Mouse (Mus musculus): ENCODE measurements at regions not wholly inside any gene's neighbourhood (a gene's known extent, or its start where the extent isn't known, plus 50 kb on each side); places are given as distances from the start of the nearest gene placed in this dataset.

- no peak for DNase-seq (ENCODE audit: low spot score in 2 of 2)
Observed at GRCm38 (mm10) chr15:40387746-40388145, 253.6 kb downstream of the 9330182O14Rik start.

- no peak for DNase-seq (ENCODE audit: low spot score in 2 of 2)
Observed at GRCm38 (mm10) chr15:40388806-40389205, 254.6 kb downstream of the 9330182O14Rik start.

GRCm38 (mm10) chr15:40435156-40435555, 301.0 kb downstream of the 9330182O14Rik start:
- DNase-seq (ENCODE audit: low spot score in 2 of 2), result no peak

- DNase-seq (ENCODE audit: low spot score in 2 of 2), result no peak
Observed at GRCm38 (mm10) chr15:40436688-40437087, 302.5 kb downstream of the 9330182O14Rik start.

GRCm38 (mm10) chr15:40439827-40440226, 305.7 kb downstream of the 9330182O14Rik start:
- no peak for DNase-seq (ENCODE audit: low spot score in 2 of 2)

- DNase-seq (ENCODE audit: low spot score in 2 of 2), result no peak
Observed at GRCm38 (mm10) chr15:40448623-40449022, 314.5 kb downstream of the 9330182O14Rik start.

GRCm38 (mm10) chr15:40453235-40453634, 319.1 kb downstream of the 9330182O14Rik start:
- no peak for DNase-seq (ENCODE audit: low spot score in 2 of 2)

- no peak for DNase-seq (ENCODE audit: low spot score in 2 of 2)
Observed at GRCm38 (mm10) chr15:40475659-40476355, 341.6 kb downstream of the 9330182O14Rik start.

GRCm38 (mm10) chr15:40480386-40480785, 346.2 kb downstream of the 9330182O14Rik start:
- DNase-seq (ENCODE audit: low spot score in 2 of 2), result no peak

- DNase-seq (ENCODE audit: low spot score in 2 of 2), result no peak
Observed at GRCm38 (mm10) chr15:40481239-40481638, 347.1 kb downstream of the 9330182O14Rik start.

GRCm38 (mm10) chr15:40485997-40486396, 351.8 kb downstream of the 9330182O14Rik start:
- DNase-seq (ENCODE audit: low spot score in 2 of 2), result no peak

- no peak for DNase-seq (ENCODE audit: low spot score in 2 of 2)
Observed at GRCm38 (mm10) chr15:40501180-40502125, 367.3 kb downstream of the 9330182O14Rik start.

GRCm38 (mm10) chr15:40510826-40511225, 376.7 kb downstream of the 9330182O14Rik start:
- DNase-seq (ENCODE audit: low spot score in 2 of 2), result no peak

- no peak for DNase-seq (ENCODE audit: low spot score in 2 of 2)
Observed at GRCm38 (mm10) chr15:40524350-40524749, 390.2 kb downstream of the 9330182O14Rik start.

GRCm38 (mm10) chr15:40533451-40533873, 399.3 kb downstream of the 9330182O14Rik start:
- peak in 1 of 2 experiments; percentile 5 for DNase-seq (ENCODE audit: low spot score in 2 of 2)

GRCm38 (mm10) chr15:40561661-40562060, 427.5 kb downstream of the 9330182O14Rik start:
- DNase-seq (ENCODE audit: low spot score in 2 of 2), result peak in 1 of 2 experiments; percentile 7

GRCm38 (mm10) chr15:40565716-40566115, 431.6 kb downstream of the 9330182O14Rik start:
- no peak for DNase-seq (ENCODE audit: low spot score in 2 of 2)

GRCm38 (mm10) chr15:40566481-40566880, 432.3 kb downstream of the 9330182O14Rik start:
- no peak for DNase-seq (ENCODE audit: low spot score in 2 of 2)

- DNase-seq (ENCODE audit: low spot score in 2 of 2), result no peak
Observed at GRCm38 (mm10) chr15:40568701-40569100, 434.5 kb downstream of the 9330182O14Rik start.
